Mouse (Mus musculus): Measurements from ENCODE around the gene Ccdc42.

GRCm38 (mm10) chr11:68623225-68623870, 36.5 kb downstream of the Ccdc42 start:
- TF ChIP-seq CTCF (conservative IDR thresholded peaks at IDR 0.05; ENCODE audit: low read length) (no peak), POU5F1 (IDR thresholded peaks at IDR 0.05; ENCODE audit: borderline replicate concordance, low read length) (no peak)

Data from E14TG2a.4 (cell line).